Mouse (Mus musculus) neural tube, embryonic 13.5 days (tissue): ENCODE measurements around the gene S1pr2. TPM values are rescaled to one million over a fixed set of nuclear protein-coding genes. Genes with fewer than 3 reads are reported as not detected.

Experiments
- microRNA-seq: library from miRNA; unstranded; fragments of <30 nt; microRNA quantifications from one replicate; pipeline ENCODE4, GENCODE M21; 2016
- polyA plus RNA-seq: library from polyadenylated mRNA; unstranded; fragments of >200 nt; fragmentation: Nextera tagmentation; extraction: Ambion mirVana; gene quantifications from 2 replicates; pipeline ENCODE4 v1.2.1, GENCODE M21; 2015

Gene S1pr2
- polyA plus RNA-seq, 1 experiment from 2014 or later = 10.1 TPM

Small RNA genes lying within 50 kb of the gene (microRNA-seq; reads per million reads assigned to microRNA genes)
- gene Mir7081 = 0.44 reads per million

Other genes with a start within 250 kb of the S1pr2 start
- gene Olfm2, start 230.4 kb downstream of the S1pr2 start, polyA plus RNA-seq = 127 and 128 TPM in 2 replicates
- gene Col5a3, start 161.7 kb downstream of the S1pr2 start, polyA plus RNA-seq = 0.45 and 0.59 TPM in 2 replicates
- not detected in 2 replicates for gene Rdh8, start 158.3 kb downstream of the S1pr2 start, polyA plus RNA-seq
- 2.6 and 2.7 TPM in 2 replicates for gene A230050P20Rik, start 108.1 kb downstream of the S1pr2 start, polyA plus RNA-seq
- 8.8 and 9.7 TPM in 2 replicates for gene Angptl6, start 97.1 kb downstream of the S1pr2 start, polyA plus RNA-seq
- 48.1 and 51.9 TPM in 2 replicates for gene Ppan, start 88.6 kb downstream of the S1pr2 start, polyA plus RNA-seq
- gene Eif3g, start 78.2 kb downstream of the S1pr2 start, polyA plus RNA-seq = 253 and 267 TPM in 2 replicates
- 54.2 and 63.7 TPM in 2 replicates for gene Dnmt1, start 16.9 kb downstream of the S1pr2 start, polyA plus RNA-seq
- 105 and 110 TPM in 2 replicates for gene Mrpl4, start 26.0 kb upstream of the S1pr2 start, polyA plus RNA-seq
- 3.9 and 4.8 TPM in 2 replicates for gene Icam1, start 39.2 kb upstream of the S1pr2 start, polyA plus RNA-seq
- gene Icam4, start 52.6 kb upstream of the S1pr2 start, polyA plus RNA-seq = 0.33 and 0.56 TPM in 2 replicates
- 0.45 and 0.68 TPM in 2 replicates for gene Icam5, start 55.3 kb upstream of the S1pr2 start, polyA plus RNA-seq
- gene Zglp1, start 90.3 kb upstream of the S1pr2 start, polyA plus RNA-seq = 1.4 and 2.1 TPM in 2 replicates
- 0.91 and 0.98 TPM in 2 replicates for gene Gm49373, start 96.3 kb upstream of the S1pr2 start, polyA plus RNA-seq
- gene Fdx1l, start 96.8 kb upstream of the S1pr2 start, polyA plus RNA-seq = 52.1 and 60.2 TPM in 2 replicates
- 1.3 and 1.6 TPM in 2 replicates for gene Gm38431, start 115.2 kb upstream of the S1pr2 start, polyA plus RNA-seq
- gene Raver1, start 115.2 kb upstream of the S1pr2 start, polyA plus RNA-seq = 37.3 and 38.3 TPM in 2 replicates
- gene Tyk2, start 154.5 kb upstream of the S1pr2 start, polyA plus RNA-seq = 11.7 TPM in 2 replicates
- gene Cdc37, start 173.2 kb upstream of the S1pr2 start, polyA plus RNA-seq = 228 and 273 TPM in 2 replicates
- gene Pde4a, start 188.9 kb upstream of the S1pr2 start, polyA plus RNA-seq = 17.5 and 18.9 TPM in 2 replicates